In the genomic region with DNA sequence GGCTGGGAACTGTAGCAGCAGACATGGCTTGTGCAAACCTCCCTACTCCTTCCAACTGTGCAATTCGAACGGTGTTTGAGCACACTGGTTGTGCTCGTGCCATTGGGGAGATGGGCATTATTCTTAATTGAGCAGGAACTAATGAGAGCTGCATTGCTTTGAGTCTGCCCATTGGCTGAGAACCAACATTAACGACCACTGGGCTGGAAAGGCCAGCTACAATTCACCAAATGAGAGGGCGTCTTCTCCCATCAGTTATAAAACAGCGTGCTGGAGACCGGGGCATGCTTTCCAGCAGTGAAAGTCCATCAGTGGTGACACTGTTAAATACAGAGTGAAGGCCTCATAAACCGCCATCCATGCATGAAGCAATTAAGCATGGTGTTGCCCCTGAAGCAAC, we compare ENCODE assay signal across 18 mouse cellular contexts. TPM values are rescaled to one million over a fixed set of nuclear protein-coding genes. Genes with fewer than 3 reads are reported as not detected.
DNase-seq lines count a peak whose midpoint lies in the region; ATAC-seq and TF ChIP-seq lines count a peak whose summit lies in the region.
"Had no signal": no experiment of that assay in that cellular context is flagged by ENCODE, and none has a peak within 500 bp of the region (broad histone marks: within the 10 kb centered on the region; RNA-seq: fewer than 3 reads in every experiment).

No protein-coding gene starts in this region.

- H3K4me2 ChIP-seq in midbrain, postnatal 0 days (ENCODE audit: low read depth, low read length, poor library complexity, severe bottlenecking) = no peak overlapping the region
- H3K4me2 ChIP-seq in midbrain, embryonic 16.5 days (ENCODE audit: low read length) = no peak overlapping the region
- no peak overlapping the region for H3K4me2 ChIP-seq in hindbrain, embryonic 15.5 days
- no peak overlapping the region for H3K4me2 ChIP-seq in liver, embryonic 12.5 days
- H3K4me2 ChIP-seq: embryonic facial prominence, embryonic 15.5 days; intestine, embryonic 15.5 days; limb, embryonic 15.5 days had no signal

- H3K9ac ChIP-seq in midbrain, postnatal 0 days (replicated peaks; ENCODE audit: low read length, poor library complexity, severe bottlenecking) = no peak overlapping the region
- no peak overlapping the region for H3K9ac ChIP-seq in midbrain, embryonic 16.5 days (ENCODE audit: low read depth, low read length)
- H3K9ac ChIP-seq in hindbrain, embryonic 15.5 days = no peak overlapping the region
- H3K9ac ChIP-seq in liver, embryonic 12.5 days = no peak overlapping the region
- H3K9ac ChIP-seq: embryonic facial prominence, embryonic 15.5 days; intestine, embryonic 15.5 days; limb, embryonic 15.5 days had no signal

- DNase-seq in heart, embryonic 10.5 days (ENCODE audit: low spot score) = peak; percentile 31
- DNase-seq in heart, postnatal 14 days = no peak
- DNase-seq in midbrain, postnatal 0 days (ENCODE audit: low spot score) = peak; percentile 34
- peak; percentile 8 for DNase-seq in retina, postnatal 7 days (ENCODE audit: low read depth, low spot score)
- DNase-seq in ovary, postnatal 14 days (ENCODE audit: low spot score) = no peak
- DNase-seq: adrenal gland, postnatal 10 days; cerebellum, postnatal 25 days; lung, adult 2 months; right cerebral cortex, postnatal 14 days; thymus, adult 2 months had no signal

- no peaks in the 10 kb centered on the region for H3K36me3 ChIP-seq in heart, embryonic 10.5 days
- no peaks in the 10 kb centered on the region for H3K36me3 ChIP-seq in midbrain, postnatal 0 days (ENCODE audit: insufficient read depth, low read length)
- no peaks in the 10 kb centered on the region for H3K36me3 ChIP-seq in midbrain, embryonic 16.5 days (ENCODE audit: control insufficient read depth, insufficient read depth, low read length)
- H3K36me3 ChIP-seq in hindbrain, embryonic 15.5 days = no peaks in the 10 kb centered on the region
- H3K36me3 ChIP-seq in liver, embryonic 12.5 days = no peaks in the 10 kb centered on the region
- H3K36me3 ChIP-seq: embryonic facial prominence, embryonic 15.5 days; G1E; intestine, embryonic 15.5 days; limb, embryonic 15.5 days had no signal

- TF ChIP-seq CTCF in midbrain, postnatal 0 days (IDR thresholded peaks at IDR 0.05) = no peak

- H3K4me3 ChIP-seq in heart, embryonic 10.5 days = no peak overlapping the region
- H3K4me3 ChIP-seq in midbrain, postnatal 0 days (ENCODE audit: low read depth, low read length) = no peak overlapping the region
- H3K4me3 ChIP-seq in midbrain, embryonic 16.5 days (ENCODE audit: low read depth, low read length) = no peak overlapping the region
- no peak overlapping the region for H3K4me3 ChIP-seq in hindbrain, embryonic 15.5 days
- H3K4me3 ChIP-seq in liver, embryonic 12.5 days = no peak overlapping the region
- H3K4me3 ChIP-seq: embryonic facial prominence, embryonic 15.5 days; intestine, embryonic 15.5 days; limb, embryonic 15.5 days; myocyte had no signal

- WGBS in heart, embryonic 10.5 days = 81% methylated on average over 8 of the region's 8 CpGs
- 54% methylated on average over 8 of the region's 8 CpGs for WGBS in midbrain, postnatal 0 days
- WGBS in midbrain, embryonic 16.5 days = 58% methylated on average over 8 of the region's 8 CpGs
- 32% methylated on average over 8 of the region's 8 CpGs for WGBS in hindbrain, embryonic 15.5 days
- WGBS in liver, embryonic 12.5 days (ENCODE audit: insufficient replicate concordance) = 66% methylated on average over 8 of the region's 8 CpGs

- no peaks in the 10 kb centered on the region for H3K9me3 ChIP-seq in heart, embryonic 10.5 days
- H3K9me3 ChIP-seq in midbrain, postnatal 0 days (ENCODE audit: low read length) = no peaks in the 10 kb centered on the region
- no peaks in the 10 kb centered on the region for H3K9me3 ChIP-seq in midbrain, embryonic 16.5 days (replicated peaks; ENCODE audit: control insufficient read depth, low read length, poor library complexity, severe bottlenecking)
- no peaks in the 10 kb centered on the region for H3K9me3 ChIP-seq in hindbrain, embryonic 15.5 days
- H3K9me3 ChIP-seq in liver, embryonic 12.5 days (replicated peaks) = no peaks in the 10 kb centered on the region
- H3K9me3 ChIP-seq: embryonic facial prominence, embryonic 15.5 days; G1E; intestine, embryonic 15.5 days; limb, embryonic 15.5 days had no signal

- intact Hi-C loops in heart, postnatal 14 days (cut with DNase I) = no loop called here

- ATAC-seq in midbrain, postnatal 0 days (ENCODE audit: low FRiP score) = no peak
- no peak for ATAC-seq in midbrain, embryonic 16.5 days
- ATAC-seq in hindbrain, embryonic 15.5 days (ENCODE audit: low FRiP score, low read depth) = peak; percentile 89
- no peak for ATAC-seq in liver, embryonic 12.5 days
- ATAC-seq: intestine, embryonic 15.5 days had no signal

- no peaks in the 10 kb centered on the region for H3K27me3 ChIP-seq in heart, embryonic 10.5 days (ENCODE audit: insufficient read depth, poor library complexity, severe bottlenecking)
- no peaks in the 10 kb centered on the region for H3K27me3 ChIP-seq in midbrain, postnatal 0 days (ENCODE audit: insufficient read depth, low read length)
- no peaks in the 10 kb centered on the region for H3K27me3 ChIP-seq in midbrain, embryonic 16.5 days (ENCODE audit: control insufficient read depth, insufficient read depth, low read depth, low read length)
- H3K27me3 ChIP-seq in hindbrain, embryonic 15.5 days = no peaks in the 10 kb centered on the region
- H3K27me3 ChIP-seq in liver, embryonic 12.5 days (replicated peaks) = no peaks in the 10 kb centered on the region
- H3K27me3 ChIP-seq: embryonic facial prominence, embryonic 15.5 days; intestine, embryonic 15.5 days; limb, embryonic 15.5 days had no signal

- H3K27ac ChIP-seq in heart, embryonic 10.5 days = no peak overlapping the region
- no peak overlapping the region for H3K27ac ChIP-seq in midbrain, postnatal 0 days (ENCODE audit: low read depth, low read length)
- H3K27ac ChIP-seq in midbrain, embryonic 16.5 days (ENCODE audit: low read length) = no peak overlapping the region
- H3K27ac ChIP-seq in hindbrain, embryonic 15.5 days (replicated peaks) = no peak overlapping the region
- no peak overlapping the region for H3K27ac ChIP-seq in liver, embryonic 12.5 days
- H3K27ac ChIP-seq: embryonic facial prominence, embryonic 15.5 days; intestine, embryonic 15.5 days; limb, embryonic 15.5 days had no signal

- H3K4me1 ChIP-seq in heart, embryonic 10.5 days = no peaks in the 10 kb centered on the region
- no peaks in the 10 kb centered on the region for H3K4me1 ChIP-seq in midbrain, postnatal 0 days (ENCODE audit: insufficient read depth, low read length)
- no peaks in the 10 kb centered on the region for H3K4me1 ChIP-seq in midbrain, embryonic 16.5 days (ENCODE audit: control insufficient read depth, insufficient read depth, low read length)
- H3K4me1 ChIP-seq in hindbrain, embryonic 15.5 days (replicated peaks) = 0 out of 2 replicates have a peak, but pooled peaks cover 5% of the 10 kb centered on the region
- H3K4me1 ChIP-seq in liver, embryonic 12.5 days = no peaks in the 10 kb centered on the region
- H3K4me1 ChIP-seq: embryonic facial prominence, embryonic 15.5 days; intestine, embryonic 15.5 days; limb, embryonic 15.5 days had no signal

RNA-seq across cellular contexts. Expression of a gene that starts 37.6 kb away (rescaled TPM):
- 19.3 and 31.0 TPM in 2 replicates for polyA plus RNA-seq in heart, embryonic 10.5 days (2016; fragmentation: Nextera tagmentation; extraction: Ambion mirVana)
- total RNA-seq in heart, postnatal 14 days (2021) = 10 to 100 TPM; 19.5 to 21.1 TPM
- total RNA-seq in midbrain, postnatal 0 days (2014; rRNA removed) = 35.6 and 37.2 TPM in 2 replicates
- polyA plus RNA-seq in midbrain, postnatal 0 days (2015; fragmentation: Nextera tagmentation; extraction: Ambion mirVana) = 28.6 and 33.9 TPM in 2 replicates
- polyA plus RNA-seq in midbrain, embryonic 16.5 days (2015; fragmentation: Nextera tagmentation; extraction: Ambion mirVana) = 26.3 and 28.2 TPM in 2 replicates
- polyA plus RNA-seq in hindbrain, embryonic 15.5 days (2015; fragmentation: Nextera tagmentation; extraction: Ambion mirVana) = 37.7 and 38.8 TPM in 2 replicates
- polyA plus RNA-seq in liver, embryonic 12.5 days (2016; fragmentation: Nextera tagmentation; extraction: Ambion mirVana) = 25.5 and 25.9 TPM in 2 replicates

Comparison
In these comparisons a context has a peak if more than half of its experiments do, and no peak if none do; other contexts are left out.
1. DNase-seq: peak in heart, embryonic 10.5 days (single experiment), midbrain, postnatal 0 days (single experiment) and retina, postnatal 7 days (single experiment); none in heart, postnatal 14 days (0 of 2) and ovary, postnatal 14 days (single experiment).